Mouse (Mus musculus) limb, embryonic 11.5 days (tissue): ENCODE data around the gene Gm20671. TPM values are rescaled to one million over a fixed set of nuclear protein-coding genes. Genes with fewer than 3 reads are reported as not detected.

Experiments
- ATAC-seq: fragments of 200-750 bp; cut with Nextera tagmentation; 2 replicates; pipeline ENCODE4 v1.8.0; 2017; ENCODE audit warnings: low read depth; ENCODE audit not compliant: insufficient number of reproducible peaks, low FRiP score, low TSS enrichment
- DNase-seq: peaks from one replicate; pipeline ENCODE4 v3.0.0-alpha.2; 2015; ENCODE audit warnings: low spot score
- H3K27ac ChIP-seq: fragments of 300-500 bp; sonication (generic); replicated peaks from 2 replicates; pipeline ENCODE4 v1.5.1; 2014; ENCODE audit warnings: low read depth, mild to moderate bottlenecking, low read length
- H3K27me3 ChIP-seq: fragments of 300-500 bp; sonication (generic); 2 replicates; pipeline ENCODE4 v1.6.1; 2014; ENCODE audit warnings: mild to moderate bottlenecking, low read length, mixed read lengths; ENCODE audit not compliant: control insufficient read depth, insufficient read depth
- H3K36me3 ChIP-seq: fragments of 300-500 bp; sonication (generic); 2 replicates; pipeline ENCODE4 v1.6.1; 2014; ENCODE audit warnings: mild to moderate bottlenecking, low read length, moderate library complexity, mixed read lengths; ENCODE audit not compliant: control insufficient read depth, insufficient read depth
- H3K4me1 ChIP-seq: fragments of 300-500 bp; sonication (generic); 2 replicates; pipeline ENCODE4 v1.6.1; 2014; ENCODE audit warnings: low read length, mixed read lengths; ENCODE audit not compliant: control insufficient read depth, insufficient read depth
- H3K4me2 ChIP-seq: fragments of 300-500 bp; sonication (generic); 2 replicates; pipeline ENCODE4 v1.6.1; 2014; ENCODE audit warnings: low read depth, mild to moderate bottlenecking, moderate library complexity; ENCODE audit not compliant: severe bottlenecking
- H3K4me3 ChIP-seq: fragments of 300-500 bp; sonication (generic); 2 replicates; pipeline ENCODE4 v1.5.1; 2014; ENCODE audit warnings: low read depth, low read length
- H3K9ac ChIP-seq: fragments of 300-500 bp; sonication (generic); 2 replicates; pipeline ENCODE4 v1.6.1; 2014; ENCODE audit warnings: mild to moderate bottlenecking, low read length
- H3K9me3 ChIP-seq: fragments of 300-500 bp; sonication (generic); 2 replicates; pipeline ENCODE4 v1.6.1; 2016; ENCODE audit warnings: low read length; ENCODE audit not compliant: control insufficient read depth
- WGBS: fragments of 180-500 bp; shearing (Covaris S2); extraction: QIAGEN DNeasy Blood & Tissue Kit; methylation state at CpG from one replicate; pipeline ENCODE4 v1.1.7; 2014; 5-methylcytosine and 5-hydroxymethylcytosine counted together
- polyA plus RNA-seq: library from polyadenylated mRNA; unstranded; fragments of >200 nt; fragmentation: Nextera tagmentation; extraction: Ambion mirVana; gene quantifications from 2 replicates; pipeline ENCODE4 v1.2.1, GENCODE M21; 2014

Gene Gm20671
- polyA plus RNA-seq, 1 experiment from 2014 or later, result not detected

DNA sequence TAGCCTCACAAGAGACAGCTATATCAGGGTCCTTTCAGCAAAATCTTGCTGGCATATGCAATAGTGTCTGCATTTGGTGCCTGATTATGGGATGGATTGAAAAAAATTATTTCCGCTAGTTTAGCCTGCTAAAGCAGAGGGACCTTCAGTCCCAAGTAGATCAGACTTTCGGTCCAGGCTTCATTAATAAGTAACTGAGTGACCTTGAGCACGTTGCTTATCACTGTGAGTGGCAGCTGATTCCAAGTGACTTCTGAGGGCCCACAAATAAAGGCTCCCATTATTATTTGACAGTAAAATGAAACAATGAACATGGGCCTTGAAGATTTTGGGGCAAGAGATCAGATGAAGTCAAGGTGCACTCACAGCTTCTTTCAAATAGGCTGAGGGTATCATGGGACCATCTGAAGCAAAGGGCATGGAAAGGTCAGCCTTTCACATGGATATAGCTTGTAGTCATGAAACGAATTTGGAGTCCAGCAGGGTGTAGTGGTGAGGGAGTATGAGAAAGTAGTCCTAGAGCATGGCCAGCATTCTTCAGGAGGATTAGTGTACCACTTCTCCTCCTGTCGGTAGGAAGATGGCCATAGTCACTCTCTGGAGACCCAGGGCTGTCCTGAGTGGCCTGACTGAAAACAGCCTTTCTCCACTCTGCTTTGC is 129.6 kb downstream of the Gm20671 start:
- no peaks in the 10 kb centered on the region for H3K36me3 ChIP-seq
- ATAC-seq (no peak), DNase-seq (no peak)
- H3K9ac ChIP-seq, result no peak overlapping the region
- 82% methylated on average over 5 of the region's 5 CpGs for WGBS
- H3K9me3 ChIP-seq, result no peaks in the 10 kb centered on the region
- no peak overlapping the region for H3K4me3 ChIP-seq
- no peaks in the 10 kb centered on the region for H3K4me1 ChIP-seq
- no peaks in the 10 kb centered on the region for H3K27me3 ChIP-seq
- H3K27ac ChIP-seq, result no peak overlapping the region
- H3K4me2 ChIP-seq, result no peak overlapping the region

DNA sequence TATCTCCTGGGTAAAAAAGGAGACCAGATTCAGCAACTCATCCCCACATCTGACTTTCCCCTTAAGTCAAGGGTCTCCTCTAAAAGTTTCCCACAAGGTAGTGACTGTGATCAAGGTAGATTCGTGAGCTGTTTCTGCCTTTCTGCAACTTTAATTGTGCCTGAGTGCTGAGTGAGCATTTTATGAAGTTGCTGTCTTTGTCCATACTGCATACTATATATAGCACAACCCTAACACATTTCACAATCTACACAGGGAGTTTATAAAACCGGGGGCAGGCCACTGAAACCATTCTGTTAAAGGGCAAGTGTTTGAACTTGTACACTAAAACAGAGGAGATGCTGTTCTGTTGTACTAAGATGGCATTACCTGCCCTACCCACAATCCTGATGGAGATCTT is 133.5 kb downstream of the Gm20671 start:
- H3K27me3 ChIP-seq, result no peaks in the 10 kb centered on the region
- no peak overlapping the region for H3K4me2 ChIP-seq
- no peaks in the 10 kb centered on the region for H3K36me3 ChIP-seq
- 68% methylated on average over 2 of the region's 2 CpGs for WGBS
- H3K4me3 ChIP-seq, result no peak overlapping the region
- H3K9me3 ChIP-seq, result no peaks in the 10 kb centered on the region
- no peak overlapping the region for H3K27ac ChIP-seq
- H3K4me1 ChIP-seq, result no peaks in the 10 kb centered on the region
- no peak for DNase-seq
- no peak for ATAC-seq
- no peak overlapping the region for H3K9ac ChIP-seq

Other genes with a start within 250 kb of the Gm20671 start
- 36.4 and 39.9 TPM in 2 replicates for gene Yes1, start 215.9 kb downstream of the Gm20671 start, polyA plus RNA-seq
- 57.2 and 61.3 TPM in 2 replicates for gene Pisd, start 41.5 kb downstream of the Gm20671 start, polyA plus RNA-seq
- gene Prr14l, start 27.1 kb upstream of the Gm20671 start, polyA plus RNA-seq, result 11.8 and 13.8 TPM in 2 replicates
- gene Depdc5, start 36.6 kb upstream of the Gm20671 start, polyA plus RNA-seq, result 30.4 and 38.4 TPM in 2 replicates
- 382 and 389 TPM in 2 replicates for gene Ywhah, start 191.7 kb upstream of the Gm20671 start, polyA plus RNA-seq